Mouse (Mus musculus) hindlimb bud, embryonic 11.5 days (tissue): ENCODE results near the gene Aff1.
A peak's percentile ranks its signal among the peaks of the same experiment; 100 is the strongest.

ENCODE experiments used
- DNase-seq: peaks from one replicate; pipeline ENCODE4 v3.0.0-alpha.2; 2012; ENCODE audit warnings: low read depth, low spot score; ENCODE audit errors: extremely low spot score

The Aff1 gene

DNA sequence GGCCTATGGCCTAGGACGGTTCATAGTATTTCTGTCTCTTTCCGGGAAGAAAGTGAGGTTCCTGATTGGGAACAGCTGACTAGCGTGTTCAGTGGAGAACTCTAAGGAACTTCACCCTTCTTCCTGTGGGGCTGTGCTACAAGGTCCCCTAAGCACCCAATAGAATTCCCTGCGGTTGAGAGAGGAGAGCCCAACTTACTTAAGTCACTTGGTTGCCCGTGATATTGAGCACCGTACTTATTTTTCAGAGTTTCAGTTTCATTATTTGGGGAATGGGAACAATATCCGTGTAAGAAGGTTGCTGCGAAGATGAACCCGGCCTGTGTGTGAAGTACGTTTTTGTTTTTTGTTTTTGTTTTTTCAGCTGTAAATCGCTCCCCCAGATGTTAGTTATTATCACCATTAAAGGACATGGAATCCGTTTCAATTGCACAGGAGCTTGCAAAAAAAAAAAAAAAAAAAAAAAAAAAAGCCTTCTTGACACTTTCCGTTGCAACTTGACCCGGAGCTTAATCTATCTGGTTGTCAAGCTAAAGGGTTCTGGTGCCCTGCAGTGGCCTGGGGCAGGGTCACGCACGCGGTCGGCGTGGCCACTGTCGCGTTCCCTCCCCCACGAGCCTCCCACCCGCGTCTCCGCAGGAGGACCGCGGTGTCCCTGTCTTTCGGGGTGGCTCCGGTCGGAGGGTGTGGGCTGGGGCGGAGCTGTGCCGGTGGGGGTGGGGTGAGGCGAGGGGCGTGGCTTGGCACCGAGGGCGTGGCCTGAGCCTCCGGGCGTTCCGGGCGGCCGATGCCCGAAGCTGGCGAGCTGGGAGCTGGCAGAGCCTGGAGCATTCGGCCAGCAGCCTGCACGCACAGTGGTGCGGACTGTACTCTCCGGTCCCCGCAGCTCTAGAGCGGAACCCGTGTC is at the start of gene Aff1:
Gene Aff1 (plus strand): TSS at position 751 of the 907 bp plus-strand sequence.
- DNase-seq: no peak

DNA sequence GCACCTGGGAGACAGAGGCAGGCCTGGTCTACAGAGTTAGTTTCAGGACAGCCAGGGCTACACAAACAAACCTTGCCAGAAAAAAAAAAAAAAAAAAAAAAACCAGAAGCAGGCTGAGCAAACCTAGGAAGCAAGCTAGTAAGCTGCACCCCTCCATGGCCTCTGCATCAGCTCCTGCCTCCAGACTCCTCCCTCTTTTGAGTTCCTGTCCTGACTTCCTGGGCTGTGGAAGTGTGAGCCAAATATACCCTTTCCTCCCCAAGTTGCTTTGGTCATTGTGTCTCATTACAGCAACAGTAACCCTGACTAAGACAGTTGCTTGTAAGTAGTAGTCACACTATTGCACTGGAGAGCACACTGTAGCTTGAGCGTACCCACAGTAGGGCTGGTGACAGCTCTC is 48.0 kb upstream of the Aff1 start:
- DNase-seq: no peak

DNA sequence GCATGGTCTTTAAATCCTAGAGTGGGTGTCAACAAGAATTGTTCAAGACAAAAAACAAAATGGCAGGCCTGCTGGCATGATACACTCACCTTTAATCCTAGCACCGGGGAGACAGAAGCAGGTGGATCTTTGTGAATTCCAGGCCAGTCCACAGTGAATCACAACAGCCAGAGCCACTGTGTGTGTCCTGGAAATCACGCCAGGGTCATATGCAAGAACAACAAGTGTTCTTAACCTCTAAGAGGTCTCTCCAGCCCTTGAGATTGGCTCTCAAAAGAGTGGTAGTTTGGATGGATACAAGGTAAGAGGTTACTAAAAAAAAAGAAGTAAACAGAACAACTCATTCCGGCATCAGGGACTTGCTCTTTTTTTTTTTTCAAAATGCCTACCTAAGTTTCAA is 44.9 kb upstream of the Aff1 start:
- DNase-seq: no peak

DNA sequence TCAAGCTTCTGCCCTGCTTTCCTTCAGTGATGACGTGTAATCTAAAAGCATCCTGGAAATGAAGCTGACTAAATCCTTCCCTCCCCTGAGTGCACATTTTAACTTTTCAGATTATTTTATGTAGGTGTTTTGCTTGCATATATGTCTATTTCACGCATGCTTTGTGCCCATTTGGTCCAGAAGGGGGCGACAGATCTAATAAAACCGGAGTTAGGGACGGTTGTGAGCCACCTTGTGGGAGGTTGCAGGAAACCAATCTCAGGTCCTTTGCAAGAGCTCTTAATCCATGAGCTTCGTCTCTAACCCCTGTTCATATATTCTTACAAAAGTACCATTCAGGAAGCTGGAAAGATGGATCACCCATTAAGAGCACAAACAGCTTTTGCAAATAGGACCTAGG is 37.9 kb upstream of the Aff1 start:
- DNase-seq: peak; percentile 64

DNA sequence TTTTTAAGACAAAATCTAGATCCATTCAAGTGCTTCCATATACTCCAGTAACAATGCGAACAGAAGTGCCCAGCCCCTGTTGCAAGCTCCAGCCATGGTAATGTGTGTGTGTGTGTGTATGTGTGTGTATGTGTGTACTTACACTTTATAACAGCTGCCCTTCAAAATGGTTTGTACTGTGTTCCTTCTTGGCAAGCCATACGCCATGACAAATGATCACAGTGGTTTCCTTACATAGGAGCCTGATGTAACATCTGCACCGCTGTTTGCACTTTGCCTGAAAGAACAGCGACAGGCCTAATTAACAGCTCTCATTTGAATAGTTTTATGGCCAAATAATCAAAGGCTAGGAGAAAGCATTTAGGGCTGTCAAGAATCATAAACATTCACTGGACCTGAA is 37.4 kb upstream of the Aff1 start:
- DNase-seq: no peak

DNA sequence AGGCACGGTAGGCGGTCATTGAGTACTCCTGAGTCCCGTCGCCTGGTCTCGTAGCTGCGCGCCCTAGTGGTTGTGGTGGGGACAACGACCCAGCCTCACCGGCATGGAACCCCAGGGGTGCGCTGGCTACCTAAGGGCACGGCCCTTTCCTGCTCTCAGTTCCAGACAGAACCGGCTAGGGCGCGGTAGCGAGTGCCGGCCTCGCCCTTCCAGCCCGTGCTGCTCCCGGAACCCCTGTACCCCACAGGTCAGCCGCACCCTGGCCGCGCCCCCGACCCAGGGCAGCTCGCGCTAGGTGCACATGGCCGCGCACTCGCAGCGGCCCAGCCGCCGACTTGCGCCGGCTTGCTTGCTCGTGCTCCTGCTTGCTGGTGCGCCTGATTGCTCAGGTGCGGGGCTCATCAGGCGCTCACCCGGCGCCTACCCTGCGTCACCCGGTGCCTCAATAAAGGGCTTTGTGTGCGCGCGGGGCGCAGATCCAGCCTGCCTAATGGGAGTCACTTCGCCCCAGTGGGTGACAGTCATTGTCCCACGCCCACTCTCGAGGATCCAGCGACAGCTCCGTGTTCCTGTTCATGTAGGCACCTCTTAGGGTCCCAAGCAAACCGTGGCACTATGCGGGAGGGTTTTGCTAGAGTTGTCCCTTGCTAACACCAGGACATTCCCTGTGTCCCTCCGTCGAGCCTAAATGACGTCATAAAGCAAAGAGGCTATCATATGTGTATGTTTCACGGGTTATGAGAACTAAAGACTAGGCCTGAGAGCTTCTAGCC is 36.6 kb upstream of the Aff1 start, which contains the start of gene 1700016H13Rik:
Gene 1700016H13Rik (minus strand): TSS at position 665 of the 773 bp plus-strand sequence.
- DNase-seq: no peak

DNA sequence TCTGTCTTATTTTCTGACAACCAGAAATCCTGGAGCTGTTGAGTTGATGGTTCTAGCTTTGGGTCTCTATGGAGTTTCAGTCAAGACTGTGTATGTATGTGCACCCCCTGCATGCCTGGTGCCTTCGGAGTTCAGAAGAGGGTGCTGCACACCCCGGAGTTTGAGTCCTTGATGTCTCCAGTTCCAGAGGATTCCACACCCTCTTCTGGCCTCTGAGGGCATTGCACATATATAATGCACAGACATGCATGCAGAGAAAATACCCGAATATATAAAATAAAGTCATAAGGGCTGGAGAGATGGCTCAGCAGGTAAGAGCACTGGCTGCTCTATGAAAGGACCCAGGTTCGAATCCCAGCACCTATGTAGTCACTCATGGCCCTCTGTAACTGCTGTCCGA is 33.3 kb upstream of the Aff1 start:
- no peak for DNase-seq

DNA sequence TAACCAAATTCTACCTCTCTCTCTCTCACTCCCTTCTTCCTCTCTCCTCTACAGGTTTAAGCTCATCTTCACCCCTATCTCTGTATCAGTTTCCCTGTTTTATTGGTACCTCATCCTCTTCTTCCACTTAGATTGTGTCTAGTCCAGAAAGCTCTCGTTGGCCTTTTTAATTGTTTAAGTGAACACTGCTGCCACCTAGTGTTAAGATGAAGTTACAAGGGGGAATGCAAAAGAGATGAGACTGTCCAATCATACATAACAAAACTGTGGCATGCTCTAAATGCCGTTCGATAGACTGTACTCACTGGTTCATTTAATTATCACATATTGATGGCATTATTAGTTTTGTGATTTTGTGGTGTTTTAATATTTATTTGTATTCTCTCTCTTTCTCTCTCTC is 32.6 kb upstream of the Aff1 start:
- DNase-seq: no peak

DNA sequence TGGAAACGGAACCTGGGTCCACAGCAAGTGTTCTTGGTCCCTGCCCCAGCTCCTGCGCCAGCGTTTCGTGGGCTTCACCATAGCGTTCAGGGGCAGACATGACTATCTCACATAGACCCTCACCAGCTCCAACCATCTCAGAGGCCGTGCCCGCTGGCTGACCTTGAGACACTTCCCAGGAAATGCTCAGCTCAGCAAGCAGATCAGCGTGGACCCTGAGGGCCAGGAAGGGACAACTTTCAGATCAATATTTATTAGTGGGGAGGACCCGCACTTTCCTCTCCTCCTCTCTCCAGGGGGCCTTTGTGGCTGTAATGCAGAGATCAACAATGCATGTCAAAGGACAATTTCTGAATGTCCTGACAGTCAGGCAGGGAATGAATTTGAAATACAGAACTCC is 27.2 kb upstream of the Aff1 start:
- no peak for DNase-seq

DNA sequence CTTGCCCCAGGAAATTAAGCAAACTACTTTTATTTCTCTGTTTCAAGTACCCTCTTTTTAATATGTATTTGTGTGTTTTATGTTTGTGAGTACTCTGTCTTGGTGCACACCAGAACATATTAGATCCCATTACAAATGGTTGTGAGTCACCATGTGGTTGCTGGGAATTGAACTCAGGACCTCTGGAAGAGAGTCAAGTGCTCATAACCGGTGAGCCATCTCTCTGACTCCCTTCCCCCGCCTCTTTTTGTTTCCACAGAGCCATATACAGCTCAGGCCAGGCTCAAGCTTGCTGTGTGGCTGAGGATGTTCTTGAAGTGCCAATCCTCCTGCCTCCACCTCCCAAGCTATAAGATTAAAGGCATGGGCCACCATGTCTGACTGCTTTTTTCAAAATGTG is 26.3 kb upstream of the Aff1 start:
- DNase-seq: no peak

DNA sequence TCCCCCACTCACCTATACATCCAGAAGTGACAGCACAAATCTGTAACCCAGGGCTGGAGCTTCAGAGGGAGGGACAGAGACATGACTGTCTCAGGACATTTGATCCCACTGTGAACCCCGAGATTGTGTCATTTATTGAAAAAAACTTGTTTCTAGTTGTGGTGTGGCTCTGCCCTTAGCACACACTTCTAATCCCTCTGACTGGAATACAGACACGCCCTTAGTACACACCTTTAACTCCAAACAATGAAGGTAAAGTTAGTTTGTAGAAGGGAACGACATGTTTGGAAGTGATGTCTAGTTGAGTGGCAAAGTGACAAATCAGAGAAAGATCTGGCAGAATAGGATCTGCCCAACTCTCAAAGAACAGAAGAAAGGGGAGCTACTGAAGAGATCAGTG is 20.3 kb upstream of the Aff1 start:
- DNase-seq: no peak

DNA sequence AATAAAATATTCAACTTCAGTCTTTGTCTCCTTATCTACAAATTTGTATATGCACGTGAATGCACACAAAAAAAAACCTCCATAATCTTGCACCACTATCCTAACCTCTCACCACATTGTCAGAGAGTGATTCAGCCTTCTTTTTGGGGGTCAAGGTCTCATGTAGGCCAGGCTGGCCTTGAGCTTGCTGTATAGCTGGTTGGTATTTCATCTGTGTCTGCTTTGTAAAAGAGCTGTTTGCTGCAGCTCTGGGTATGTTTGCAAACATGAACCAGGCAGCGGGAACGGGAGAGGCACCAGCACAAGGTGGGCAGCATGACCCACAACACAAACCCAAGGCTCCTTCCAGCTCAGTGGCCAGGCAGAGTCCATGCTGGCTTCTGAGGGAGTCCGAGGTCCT is 18.6 kb upstream of the Aff1 start:
- no peak for DNase-seq

DNA sequence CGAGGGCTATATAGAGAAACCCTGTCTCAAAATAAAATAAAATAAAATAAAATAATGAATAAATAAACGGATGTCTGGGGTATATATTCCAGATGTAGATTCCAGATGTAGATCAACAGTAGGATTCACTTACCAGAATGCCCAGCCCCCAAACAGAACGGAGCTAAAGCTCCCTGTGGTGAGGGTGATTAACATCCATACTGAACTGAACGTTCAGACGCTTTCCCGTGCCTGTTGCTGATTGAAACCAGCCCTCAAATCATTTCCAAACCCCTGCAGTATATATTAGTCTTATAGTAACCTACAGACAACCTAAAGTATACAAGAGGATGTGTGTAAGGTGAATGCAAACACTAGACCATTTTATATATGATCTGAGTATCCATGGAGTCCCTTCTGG is 17.7 kb upstream of the Aff1 start:
- DNase-seq: no peak

DNA sequence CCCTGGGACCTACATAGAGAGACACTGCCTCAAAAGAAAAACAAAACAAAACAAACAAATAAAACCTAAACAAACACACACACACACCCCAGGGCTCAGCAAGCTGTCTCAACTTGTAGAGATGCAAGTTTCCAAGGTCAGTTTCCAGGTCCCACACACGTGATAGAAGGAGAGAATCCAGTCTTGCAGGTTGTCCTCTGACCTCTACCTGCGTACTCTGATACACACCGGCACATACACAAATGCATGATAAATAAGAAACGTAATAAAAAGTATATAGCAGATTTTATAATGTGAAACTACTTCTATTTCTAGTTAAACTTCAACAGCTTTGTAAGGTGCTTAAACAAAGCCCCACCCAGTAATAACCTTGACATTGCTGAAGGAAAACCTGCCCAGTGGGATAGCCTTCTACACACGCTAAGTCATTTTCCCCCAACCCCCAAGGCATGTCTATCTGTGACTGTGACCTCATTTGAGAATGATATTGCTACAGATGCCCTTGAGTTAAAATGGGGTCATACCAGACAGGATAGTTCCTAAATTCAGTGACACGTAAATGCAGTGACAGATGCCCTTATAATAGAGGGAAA is 15.8 kb upstream of the Aff1 start:
- DNase-seq: no peak

DNA sequence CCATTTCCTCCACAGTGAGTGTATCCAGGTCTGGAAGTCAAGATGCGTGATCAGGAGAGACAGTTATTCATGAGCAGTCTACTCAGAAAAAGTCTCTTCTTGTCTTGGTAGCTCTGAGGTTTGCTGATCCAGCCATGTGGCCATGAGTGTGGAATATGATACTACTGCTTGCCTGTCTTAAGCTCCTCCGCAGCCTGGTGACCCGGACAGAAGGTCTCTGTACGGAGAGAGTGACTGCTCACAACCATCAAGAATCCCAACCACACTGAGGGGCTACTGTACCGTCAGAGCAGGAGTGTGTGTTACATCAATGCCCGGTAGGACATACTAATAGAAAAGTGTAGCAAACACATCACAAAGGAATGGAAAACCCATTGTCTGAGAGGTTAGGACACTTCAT is 14.3 kb upstream of the Aff1 start:
- no peak for DNase-seq

DNA sequence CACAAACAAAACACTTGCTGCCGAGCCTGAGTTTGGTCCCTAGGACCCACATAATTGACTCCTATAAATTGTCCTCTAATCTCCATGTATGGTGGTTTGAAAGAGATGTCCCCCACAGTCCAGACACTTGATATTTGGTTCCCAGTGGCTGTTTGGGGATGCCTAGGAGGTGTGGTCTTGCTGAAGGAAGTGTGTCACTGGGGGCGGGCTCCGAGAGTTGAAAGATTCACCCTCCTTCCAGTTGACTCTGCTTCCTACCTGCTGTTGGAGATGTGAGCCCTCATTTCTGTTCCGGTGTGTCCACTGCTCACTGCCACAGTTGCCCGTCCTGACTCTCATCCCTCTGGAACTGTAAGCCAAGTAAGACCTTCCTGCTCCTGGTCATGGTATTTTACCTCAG is 13.2 kb upstream of the Aff1 start:
- DNase-seq: no peak

DNA sequence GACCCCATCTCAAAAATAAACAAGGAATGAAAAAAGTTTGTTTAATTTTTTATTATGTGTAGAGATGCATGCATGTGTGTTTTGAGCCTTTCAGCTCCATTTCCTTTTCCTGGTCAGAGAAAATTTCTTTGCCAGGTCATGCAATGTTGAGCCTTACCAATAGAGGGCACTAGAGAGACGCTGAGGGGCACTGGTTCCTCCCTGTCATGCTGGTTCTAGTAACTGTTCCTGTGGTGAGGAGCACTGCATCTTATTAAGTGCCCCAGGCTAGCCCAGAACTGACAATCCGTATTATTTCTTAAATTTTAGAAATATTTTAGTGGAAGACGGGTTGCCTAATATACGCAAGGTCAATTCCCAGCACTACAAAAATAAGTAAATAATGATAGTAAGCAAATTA is 11.8 kb upstream of the Aff1 start:
- DNase-seq: no peak

DNA sequence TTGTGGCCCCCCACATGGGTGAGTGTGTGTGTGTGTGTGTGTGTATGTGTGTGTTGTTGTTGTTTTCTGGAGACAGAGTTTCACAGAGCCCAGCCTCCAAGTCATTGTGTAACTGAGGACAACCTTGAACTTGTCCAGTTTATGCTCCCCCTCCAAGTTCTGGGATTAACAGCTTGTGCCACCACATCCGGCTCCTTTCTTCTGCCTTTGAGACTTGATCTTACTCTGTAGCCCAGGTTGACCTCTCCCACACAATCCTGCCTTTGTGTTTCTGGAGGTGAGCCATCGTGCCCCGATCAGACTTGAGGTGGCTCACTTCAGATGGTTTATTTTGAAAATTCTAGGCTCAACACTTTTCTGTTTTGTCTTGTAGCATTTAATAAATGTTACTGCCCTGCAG is 10.3 kb upstream of the Aff1 start:
- DNase-seq: no peak

DNA sequence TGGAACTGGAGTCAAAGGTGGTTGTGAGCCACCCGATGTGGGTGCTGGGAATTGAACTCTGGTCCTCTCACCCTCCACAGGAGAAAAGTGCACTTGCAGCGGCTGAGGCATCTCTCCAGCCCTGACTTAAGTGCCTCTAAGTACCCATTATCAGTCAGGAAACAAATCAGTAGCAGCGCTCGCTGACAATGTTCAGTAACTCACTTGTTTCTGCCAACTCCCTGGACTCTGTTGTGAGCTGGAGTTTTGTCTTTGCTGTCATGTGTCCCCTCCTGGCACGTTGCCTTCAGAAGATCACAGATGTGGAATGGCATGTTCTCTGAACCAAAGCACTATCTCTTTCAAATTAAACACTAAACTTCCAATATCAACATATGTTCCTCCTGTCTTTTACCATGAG is 2.5 kb upstream of the Aff1 start:
- DNase-seq: no peak

DNA sequence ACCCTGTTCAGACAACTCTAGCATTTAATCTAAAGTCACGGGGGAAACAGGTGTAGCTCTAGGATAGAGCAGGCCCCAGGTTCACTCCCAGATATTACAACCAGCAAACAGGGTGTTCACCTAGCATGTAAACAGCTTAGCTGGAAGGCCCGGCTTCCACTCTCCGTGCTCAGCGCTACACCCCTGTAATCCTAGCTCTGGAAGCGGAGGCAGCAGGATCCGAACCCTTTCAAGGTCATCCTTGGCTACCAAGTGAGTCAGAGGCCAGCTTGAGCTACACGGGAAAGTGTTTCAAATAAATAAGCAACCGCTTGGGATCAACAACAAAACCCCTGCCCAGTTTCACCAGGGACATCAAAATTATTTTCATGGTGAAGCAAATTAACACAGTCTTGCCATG is 2.0 kb upstream of the Aff1 start:
- DNase-seq: no peak

DNA sequence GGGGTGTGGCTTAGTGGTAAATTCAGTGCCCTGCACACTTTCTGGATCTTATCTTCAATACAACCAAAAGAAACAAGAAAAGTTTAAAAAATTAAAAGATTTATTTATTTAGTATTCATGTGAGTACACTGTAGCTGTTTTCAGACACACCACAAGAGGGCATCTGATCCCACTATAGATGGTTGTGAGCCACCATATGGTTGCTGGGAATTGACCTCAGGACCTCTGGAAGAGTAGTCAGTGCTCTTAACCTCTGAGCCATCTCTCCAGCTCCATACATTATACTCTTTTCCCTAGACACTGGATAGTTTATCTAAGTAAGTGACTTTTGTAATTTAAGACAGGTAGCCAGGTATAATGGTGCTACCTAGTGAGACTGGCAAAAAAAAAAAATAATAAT is 1.0 kb upstream of the Aff1 start:
- no peak for DNase-seq

DNA sequence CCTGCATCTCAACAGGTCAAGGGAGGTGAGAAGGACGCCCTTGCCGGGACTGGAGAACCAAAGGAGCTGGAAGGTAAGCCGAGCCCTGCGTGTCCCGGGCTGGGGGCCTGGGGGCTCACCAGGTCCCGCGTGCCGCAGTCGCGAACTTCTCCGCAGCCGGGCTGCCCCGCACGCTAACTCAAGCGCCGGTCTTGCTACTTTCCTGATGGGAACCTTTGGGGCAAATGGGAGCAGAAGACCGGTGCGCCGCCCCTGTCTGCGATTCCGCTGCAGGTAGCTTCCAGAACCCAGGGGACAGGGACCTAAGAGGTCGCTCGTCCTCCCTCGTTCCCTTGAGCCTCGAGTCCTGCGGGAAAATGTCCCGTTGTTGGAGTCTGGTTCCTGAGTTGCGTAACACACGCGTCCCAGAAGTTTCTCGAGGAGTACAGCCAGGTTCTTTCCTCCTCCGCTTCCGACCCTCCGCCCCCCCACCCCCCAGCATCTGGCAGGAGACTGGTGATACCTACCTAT is 412 bp downstream of the Aff1 start:
- DNase-seq: no peak
